Mouse (Mus musculus) forebrain, postnatal 0 days (tissue): ENCODE measurements around the gene Fezf1. TPM values are rescaled to one million over a fixed set of nuclear protein-coding genes. Genes with fewer than 3 reads are reported as not detected.

Experiments
- ATAC-seq: fragments of 200-750 bp; cut with Nextera tagmentation; 2 replicates; pipeline ENCODE4 v1.8.0; 2017; ENCODE audit warnings: mild to moderate bottlenecking, moderate library complexity
- DNase-seq: peaks from one replicate; pipeline ENCODE4 v3.0.0-alpha.2; 2015
- H3K27ac ChIP-seq: fragments of 300-500 bp; sonication (generic); 2 replicates; pipeline ENCODE4 v1.5.1; 2014; ENCODE audit warnings: low read depth, mild to moderate bottlenecking, antibody characterized with exemption, low read length, moderate library complexity, mixed read lengths
- H3K27me3 ChIP-seq: fragments of 300-500 bp; sonication (generic); 2 replicates; pipeline ENCODE4 v1.6.1; 2014; ENCODE audit warnings: mild to moderate bottlenecking, low read length, mixed read lengths; ENCODE audit not compliant: insufficient read depth
- H3K36me3 ChIP-seq: fragments of 300-500 bp; sonication (generic); 2 replicates; pipeline ENCODE4 v1.6.1; 2014; ENCODE audit warnings: mild to moderate bottlenecking, moderate library complexity; ENCODE audit not compliant: insufficient read depth
- H3K4me1 ChIP-seq: fragments of 300-500 bp; sonication (generic); 2 replicates; pipeline ENCODE4 v1.6.1; 2014; ENCODE audit warnings: antibody characterized with exemption; ENCODE audit not compliant: insufficient read depth
- H3K4me2 ChIP-seq: fragments of 300-500 bp; sonication (generic); 2 replicates; pipeline ENCODE4 v1.6.1; 2014; ENCODE audit warnings: low read depth, mild to moderate bottlenecking, moderate library complexity
- H3K4me3 ChIP-seq: fragments of 300-500 bp; sonication (generic); 2 replicates; pipeline ENCODE4 v1.5.1; 2014; ENCODE audit warnings: low read depth, low read length, mixed read lengths
- H3K9ac ChIP-seq: fragments of 300-500 bp; sonication (generic); 2 replicates; pipeline ENCODE4 v1.6.1; 2014; ENCODE audit warnings: mild to moderate bottlenecking
- H3K9me3 ChIP-seq: fragments of 300-500 bp; sonication (generic); 2 replicates; pipeline ENCODE4 v1.6.1; 2016; ENCODE audit warnings: low read length
- CTCF ChIP-seq: sonication (generic); IDR thresholded peaks from 2 replicates; pipeline ENCODE4 v1.5.1; 2016; ENCODE audit warnings: antibody characterized with exemption, control low read depth, low read depth
- WGBS: fragments of 180-500 bp; shearing (Covaris S2); extraction: QIAGEN DNeasy Blood & Tissue Kit; methylation state at CpG from one replicate; pipeline ENCODE4 v1.1.7; 2014; 5-methylcytosine and 5-hydroxymethylcytosine counted together
- polyA plus RNA-seq: library from polyadenylated mRNA; unstranded; fragments of >200 nt; fragmentation: Nextera tagmentation; extraction: Ambion mirVana; gene quantifications from 2 replicates; pipeline ENCODE4 v1.2.1, GENCODE M21; 2015
- total RNA-seq: library from RNA; depleted of rRNA; stranded (reverse); fragments of >200 nt; gene quantifications from 2 replicates; pipeline ENCODE4 v1.2.3, GENCODE M21; 2014

Fezf1 gene
- total and polyA plus RNA-seq, 2 experiments from 2014 or later = 10.0 to 19.7 TPM

- Histone ChIP-seq H3K9ac (no peak overlapping the region), H3K4me1 (no peaks in the 10 kb centered on the region), H3K27me3 (peaks cover 80% of the 10 kb centered on the region), H3K36me3 (no peaks in the 10 kb centered on the region), H3K27ac (no peak overlapping the region), H3K4me2 (no peak overlapping the region), H3K4me3 (no peak overlapping the region), H3K9me3 (no peaks in the 10 kb centered on the region)
- 10% methylated on average over 20 of the region's 20 CpGs for WGBS
- ATAC-seq = no peak
- TF ChIP-seq CTCF = no peak
- peak; percentile 70 for DNase-seq
Measured at GRCm38 (mm10) chr6:23252196-23253135, 4.3 kb upstream of the Fezf1 start.

DNA sequence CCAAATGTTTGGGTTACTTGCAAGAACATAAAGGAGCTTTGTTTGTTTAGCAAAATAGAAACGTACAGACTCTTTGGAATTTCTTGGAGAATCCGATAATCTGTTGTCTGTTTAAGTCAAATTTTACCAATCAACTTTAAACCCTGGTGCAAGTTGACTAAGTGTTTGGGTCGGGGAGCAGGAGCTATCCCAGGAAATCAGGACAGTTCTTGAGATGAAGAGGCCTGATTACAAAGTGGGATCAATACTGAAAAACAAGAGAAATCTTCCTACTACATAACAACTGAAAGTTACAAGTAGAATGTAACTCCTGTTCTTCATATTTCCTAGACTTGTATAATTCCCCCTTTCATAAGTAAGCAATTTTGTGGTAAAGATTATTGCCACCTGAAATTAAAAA is 3.3 kb upstream of the Fezf1 start:
- WGBS = 38% methylated on average over 3 of the region's 3 CpGs
- TF ChIP-seq CTCF = no peak
- ATAC-seq = no peak
- H3K9me3 ChIP-seq = no peaks in the 10 kb centered on the region
- peak; percentile 53 for DNase-seq
- peaks cover 78% of the 10 kb centered on the region for H3K27me3 ChIP-seq
- H3K36me3 ChIP-seq = no peaks in the 10 kb centered on the region
- no peak overlapping the region for H3K4me3 ChIP-seq
- no peak overlapping the region for H3K4me2 ChIP-seq
- H3K4me1 ChIP-seq = no peaks in the 10 kb centered on the region
- no peak overlapping the region for H3K27ac ChIP-seq
- no peak overlapping the region for H3K9ac ChIP-seq

- no peaks in the 10 kb centered on the region for H3K4me1 ChIP-seq
- no peak overlapping the region for H3K4me3 ChIP-seq
- no peak overlapping the region for H3K4me2 ChIP-seq
- ATAC-seq (no peak), DNase-seq (peak; percentile 35)
- no peak overlapping the region for H3K9ac ChIP-seq
- TF ChIP-seq CTCF = no peak
- H3K36me3 ChIP-seq = no peaks in the 10 kb centered on the region
- H3K9me3 ChIP-seq = no peaks in the 10 kb centered on the region
- peaks cover 78% of the 10 kb centered on the region for H3K27me3 ChIP-seq
- H3K27ac ChIP-seq = no peak overlapping the region
- WGBS = 3% methylated on average over 22 of the region's 22 CpGs
Measured at GRCm38 (mm10) chr6:23250288-23250955, 2.3 kb upstream of the Fezf1 start.

GRCm38 (mm10) chr6:23249616-23250287 is 1.6 kb upstream of the Fezf1 start:
- H3K27ac ChIP-seq = no peak overlapping the region
- ATAC-seq (peak; percentile 66), DNase-seq (peak; percentile 72)
- peak overlapping the region; percentile 57 for H3K4me2 ChIP-seq
- TF ChIP-seq CTCF = peak; percentile 59
- no peak overlapping the region for H3K9ac ChIP-seq
- WGBS = under 1% methylated on average over 29 of the region's 29 CpGs
- peak overlapping the region; percentile 38 for H3K4me3 ChIP-seq
- H3K27me3 ChIP-seq = peaks cover 78% of the 10 kb centered on the region
- no peaks in the 10 kb centered on the region for H3K36me3 ChIP-seq
- no peaks in the 10 kb centered on the region for H3K4me1 ChIP-seq
- H3K9me3 ChIP-seq = no peaks in the 10 kb centered on the region

DNA sequence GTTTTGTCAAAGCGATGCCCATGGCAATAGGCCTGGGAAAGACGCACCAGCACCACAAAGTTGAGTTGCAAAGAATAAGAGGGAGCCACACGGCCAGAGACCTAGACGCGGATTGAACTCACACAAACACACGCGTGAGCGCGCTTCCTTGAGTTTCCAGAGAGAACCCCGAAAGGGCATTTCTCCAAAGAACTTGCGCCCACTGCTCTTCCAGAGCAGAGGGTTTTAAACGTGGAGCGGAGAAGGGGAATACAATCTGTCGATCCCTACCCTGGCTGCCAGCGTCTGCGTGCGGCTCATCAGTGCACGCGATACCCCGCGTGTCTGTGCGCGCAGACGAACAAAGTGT is 865 bp upstream of the Fezf1 start:
- Histone ChIP-seq H3K36me3 (no peaks in the 10 kb centered on the region), H3K4me1 (no peaks in the 10 kb centered on the region), H3K9me3 (no peaks in the 10 kb centered on the region), H3K27me3 (peaks cover 78% of the 10 kb centered on the region), H3K4me3 (peak overlapping the region; percentile 38), H3K9ac (no peak overlapping the region), H3K4me2 (peak overlapping the region; percentile 57), H3K27ac (no peak overlapping the region)
- DNase-seq = no peak
- peak; percentile 52; the same call in 1 of the 2 replicates for ATAC-seq
- no peak for TF ChIP-seq CTCF
- WGBS = under 1% methylated on average over 24 of the region's 24 CpGs

DNA sequence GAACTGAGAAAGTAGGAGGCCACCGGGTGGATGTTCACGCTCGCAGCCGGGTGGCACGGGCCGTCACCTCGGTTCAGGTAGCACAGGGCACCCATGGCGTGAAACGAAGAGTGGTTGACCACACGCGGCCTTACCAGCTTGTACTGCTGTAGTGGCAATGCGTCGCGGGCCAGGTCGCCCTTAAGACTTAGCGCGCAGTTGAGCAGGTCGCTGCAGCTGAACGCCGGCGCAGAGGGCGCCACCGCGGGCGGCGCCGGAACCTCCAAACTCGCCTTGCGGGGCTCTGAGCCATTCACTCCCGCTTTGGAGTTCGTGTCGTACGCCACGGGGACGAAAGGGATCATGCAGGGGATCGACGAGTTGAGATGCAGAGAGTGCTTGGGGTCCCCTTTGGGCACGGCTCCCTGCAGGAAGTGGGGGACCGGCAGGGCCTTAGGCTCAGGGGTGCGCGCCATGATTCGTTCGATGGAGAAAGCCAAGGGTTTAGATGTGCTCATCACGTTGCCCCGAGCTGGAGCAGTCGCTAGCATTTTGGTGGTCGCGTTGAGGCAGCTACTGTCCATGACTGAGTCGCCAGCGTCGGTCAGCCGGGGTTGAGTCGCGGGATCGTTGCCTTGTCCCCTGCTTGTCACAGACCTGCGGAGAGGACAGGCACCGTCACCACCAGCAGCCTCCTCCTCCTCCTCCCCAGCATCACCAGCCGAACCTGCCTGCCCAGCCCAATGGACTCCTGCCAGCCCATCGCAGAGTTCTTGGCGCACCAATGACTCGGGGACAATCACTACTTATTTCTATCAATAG is 450 bp downstream of the Fezf1 start:
- H3K4me3 ChIP-seq = peak overlapping the region; percentile 11
- 0 out of 2 replicates have a peak overlapping the region, but pooled peaks have one; percentile 3 for H3K4me2 ChIP-seq
- WGBS = 2% methylated on average over 61 of the region's 61 CpGs
- DNase-seq = peak; percentile 36
- no peaks in the 10 kb centered on the region for H3K9me3 ChIP-seq
- no peak overlapping the region for H3K9ac ChIP-seq
- TF ChIP-seq CTCF = no peak
- no peaks in the 10 kb centered on the region for H3K36me3 ChIP-seq
- H3K27ac ChIP-seq = no peak overlapping the region
- no peak for ATAC-seq
- H3K27me3 ChIP-seq = peaks cover 81% of the 10 kb centered on the region
- no peaks in the 10 kb centered on the region for H3K4me1 ChIP-seq
